Mouse (Mus musculus): ENCODE measurements around the gene Atxn7l2. TPM values are rescaled to one million over a fixed set of nuclear protein-coding genes. Genes with fewer than 3 reads are reported as not detected.

Gene Atxn7l2
- polyA plus RNA-seq (2012; rRNA removed): 28.3 and 33.0 TPM in 2 replicates

GRCm38 (mm10) chr3:108210771-108211139 lies at the start of gene Atxn7l2:
Gene Atxn7l2 (minus strand): TSS chr3:108210934.

GRCm38 (mm10) chr3:108256719-108257637 lies 46.2 kb upstream of the Atxn7l2 start, which contains the start of gene Psma5:
Gene Psma5 (plus strand): TSS chr3:108256926.

GRCm38 (mm10) chr3:108226558-108227350 lies 16.0 kb upstream of the Atxn7l2 start, which contains the start of gene Sypl2:
Gene Sypl2 (minus strand): TSS chr3:108226648.

GRCm38 (mm10) chr3:108200329-108201323 lies 10.1 kb downstream of the Atxn7l2 start, which contains the start of gene Cyb561d1:
Gene Cyb561d1 (minus strand): TSS chr3:108201212.

GRCm38 (mm10) chr3:108186098-108187047 lies 24.4 kb downstream of the Atxn7l2 start, which contains the start of gene Amigo1:
Gene Amigo1 (plus strand): TSS chr3:108186335.

GRCm38 (mm10) chr3:108154656-108155055 lies 56.1 kb downstream of the Atxn7l2 start, which contains the start of gene Gpr61:
Gene Gpr61 (minus strand): TSS chr3:108154882.

Other genes with a start within 250 kb of the Atxn7l2 start
- gene Gstm3, start 241.7 kb downstream of the Atxn7l2 start, polyA plus RNA-seq (2012; rRNA removed): 0.12 and 0.15 TPM in 2 replicates
- gene Gstm2, start 224.5 kb downstream of the Atxn7l2 start, polyA plus RNA-seq (2012; rRNA removed): 12.0 and 24.8 TPM in 2 replicates
- 18.9 and 24.1 TPM in 2 replicates for gene Gstm1, start 193.0 kb downstream of the Atxn7l2 start, polyA plus RNA-seq (2012; rRNA removed)
- 9.9 and 12.1 TPM in 2 replicates for gene Gstm4, start 166.0 kb downstream of the Atxn7l2 start, polyA plus RNA-seq (2012; rRNA removed)
- gene Ampd2, start 124.3 kb downstream of the Atxn7l2 start, polyA plus RNA-seq (2012; rRNA removed): 53.1 and 80.6 TPM in 2 replicates
- 0.70 and 0.80 TPM in 2 replicates for gene Gnat2, start 118.1 kb downstream of the Atxn7l2 start, polyA plus RNA-seq (2012; rRNA removed)
- 113 and 128 TPM in 2 replicates for gene Gnai3, start 64.8 kb downstream of the Atxn7l2 start, polyA plus RNA-seq (2012; rRNA removed)
- gene Gpr61, start 56.1 kb downstream of the Atxn7l2 start, polyA plus RNA-seq (2012; rRNA removed): 0.31 and 0.49 TPM in 2 replicates
- gene Amigo1, start 24.6 kb downstream of the Atxn7l2 start, polyA plus RNA-seq (2012; rRNA removed): 5.8 and 7.9 TPM in 2 replicates
- 6.1 and 6.2 TPM in 2 replicates for gene Cyb561d1, start 9.7 kb downstream of the Atxn7l2 start, polyA plus RNA-seq (2012; rRNA removed)
- 1.0 and 1.2 TPM in 2 replicates for gene Sypl2, start 15.7 kb upstream of the Atxn7l2 start, polyA plus RNA-seq (2012; rRNA removed)
- 173 and 208 TPM in 2 replicates for gene Psma5, start 46.0 kb upstream of the Atxn7l2 start, polyA plus RNA-seq (2012; rRNA removed)
- gene Sort1, start 73.1 kb upstream of the Atxn7l2 start, polyA plus RNA-seq (2012; rRNA removed): 39.7 and 41.4 TPM in 2 replicates
- gene Mybphl, start 154.0 kb upstream of the Atxn7l2 start, polyA plus RNA-seq (2012; rRNA removed): 0.47 and 1.5 TPM in 2 replicates
- gene Psrc1, start 172.9 kb upstream of the Atxn7l2 start, polyA plus RNA-seq (2012; rRNA removed): 104 and 117 TPM in 2 replicates
- 67.6 and 95.9 TPM in 2 replicates for gene Celsr2, start 204.6 kb upstream of the Atxn7l2 start, polyA plus RNA-seq (2012; rRNA removed)
- gene Sars, start 234.3 kb upstream of the Atxn7l2 start, polyA plus RNA-seq (2012; rRNA removed): 131 and 259 TPM in 2 replicates